Mouse (Mus musculus) c-Kit-positive CD71-positive TER-119-positive erythroid progenitor cells, embryonic 14.5 days (primary cell): Measurements from ENCODE around the gene Azi2.

Experiments
- DNase-seq: peaks from one replicate; pipeline ENCODE4 v3.0.0-alpha.2; 2013; ENCODE audit warnings: low spot score

The Azi2 gene

GRCm38 (mm10) chr9:118082575-118083431 is 42.5 kb downstream of the Azi2 start:
- no peak for DNase-seq

GRCm38 (mm10) chr9:118083834-118084233 is 43.5 kb downstream of the Azi2 start:
- no peak for DNase-seq

GRCm38 (mm10) chr9:118099395-118099794 is 59.1 kb downstream of the Azi2 start:
- no peak for DNase-seq

- no peak for DNase-seq
These were observed 60.2 kb downstream of the Azi2 start for GRCm38 (mm10) chr9:118100484-118100883.

GRCm38 (mm10) chr9:118101802-118102201 is 61.5 kb downstream of the Azi2 start:
- DNase-seq, result no peak

GRCm38 (mm10) chr9:118108527-118109011 is 68.3 kb downstream of the Azi2 start:
- no peak for DNase-seq

- no peak for DNase-seq
These were observed 69.5 kb downstream of the Azi2 start for GRCm38 (mm10) chr9:118109697-118110359.

- no peak for DNase-seq
These were observed 70.0 kb downstream of the Azi2 start for GRCm38 (mm10) chr9:118110360-118110710.
